ENCODE assay signal across 8 mouse cellular contexts in genomic region chr10:125265467-125265866, GRCm38 (mm10).
A peak's percentile ranks its signal among the peaks of the same experiment; 100 is the strongest.
DNase-seq lines count a peak whose midpoint lies in the region; ATAC-seq and TF ChIP-seq lines count a peak whose summit lies in the region.
"Had no signal": no experiment of that assay in that cellular context is flagged by ENCODE, and none has a peak within 500 bp of the region (broad histone marks: within the 10 kb centered on the region; RNA-seq: fewer than 3 reads in every experiment).

No protein-coding gene starts in this region.

- TF ChIP-seq CTCF in lung, embryonic 14.5 days (IDR thresholded peaks at IDR 0.05; ENCODE audit: low read depth) = no peak

- peak; percentile 13 to 40 for DNase-seq in left cerebral cortex, postnatal 10 days (ENCODE audit: extremely low spot score in 1 of 2, low spot score in 2 of 2)
- no peak for DNase-seq in left cerebral cortex, postnatal 36 days (ENCODE audit: low spot score in 2 of 2)
- peak; percentile 48 for DNase-seq in cerebellum, adult 9-11 months
- DNase-seq in lung, embryonic 14.5 days = peak; percentile 59

- H3K36me3 ChIP-seq in lung, embryonic 14.5 days (ENCODE audit: insufficient read depth) = no peaks in the 10 kb centered on the region

- no peak overlapping the region for H3K27ac ChIP-seq in lung, embryonic 14.5 days (ENCODE audit: low read depth)
- H3K27ac ChIP-seq: macrophage had no signal

- H3K9me3 ChIP-seq in lung, embryonic 14.5 days (ENCODE audit: low read depth, low read length) = no peaks in the 10 kb centered on the region

- no peak overlapping the region for H3K4me3 ChIP-seq in lung, embryonic 14.5 days (ENCODE audit: low read depth, low read length)

- no peak overlapping the region for H3K4me2 ChIP-seq in lung, embryonic 14.5 days

- peaks cover 5% of the 10 kb centered on the region; the same call in 1 of the 2 replicates for H3K4me1 ChIP-seq in lung, embryonic 14.5 days (ENCODE audit: insufficient read depth)

- peak; percentile 46; the same call in 1 of the 2 replicates for ATAC-seq in cerebellum, adult (ENCODE audit: insufficient number of reproducible peaks, low FRiP score, low TSS enrichment)
- ATAC-seq in lung, embryonic 14.5 days (ENCODE audit: insufficient read depth) = peak; percentile 53; the same call in 1 of the 2 replicates
- ATAC-seq in erythroblast, adult 5-6 weeks (replicated peaks; ENCODE audit: low FRiP score, poor library complexity, severe bottlenecking) = no peak
- no peak for ATAC-seq in activated CD4-positive, CD25-positive, alpha-beta regulatory T cell, adult 4 months

- 50% methylated on average over 14 of the region's 14 CpGs for WGBS in lung, embryonic 14.5 days

- H3K9ac ChIP-seq in lung, embryonic 14.5 days = no peak overlapping the region

- intact Hi-C loops in left cerebral cortex, postnatal 10 days (cut with DNase I) = loop anchor here (5.0 to 10.0 kb wide), 2 partner anchors 122 to 229 kb away; partner anchors contain the start of gene Slc16a7
- intact Hi-C loops in left cerebral cortex, postnatal 36 days (cut with DNase I) = loop anchor here (2.0 to 5.0 kb wide), 2 partner anchors 128 to 231 kb away; no protein-coding TSS in a partner anchor

- H3K27me3 ChIP-seq in lung, embryonic 14.5 days (ENCODE audit: insufficient read depth, low read length) = no peaks in the 10 kb centered on the region

Comparison
In these comparisons a context has a peak if more than half of its experiments do, and no peak if none do; other contexts are left out.
1. DNase-seq: peak in left cerebral cortex, postnatal 10 days (2 of 2), cerebellum, adult 9-11 months (single experiment) and lung, embryonic 14.5 days (single experiment); none in left cerebral cortex, postnatal 36 days (0 of 2).
2. ATAC-seq: peak in cerebellum, adult (single experiment) and lung, embryonic 14.5 days (single experiment); none in erythroblast, adult 5-6 weeks (single experiment) and activated CD4-positive, CD25-positive, alpha-beta regulatory T cell, adult 4 months (single experiment).